Mouse (Mus musculus) G1E-ER4 (cell line): ENCODE data around the gene Pth1r. TPM values are rescaled to one million over a fixed set of nuclear protein-coding genes. Genes with fewer than 3 reads are reported as not detected.

ENCODE experiments used
- GATA1 ChIP-seq: IDR thresholded peaks from one replicate; pipeline ENCODE4 v1.8.0; 2012; ENCODE audit warnings: low read length, inconsistent platforms
- polyA plus RNA-seq: library from polyadenylated mRNA; stranded (reverse); fragments of >175 nt; gene quantifications from 2 replicates; pipeline ENCODE4 v1.2.3, GENCODE M21; 2012

The Pth1r gene
- 0.02 TPM in 1 of 2 replicates, not detected in the other for polyA plus RNA-seq

DNA sequence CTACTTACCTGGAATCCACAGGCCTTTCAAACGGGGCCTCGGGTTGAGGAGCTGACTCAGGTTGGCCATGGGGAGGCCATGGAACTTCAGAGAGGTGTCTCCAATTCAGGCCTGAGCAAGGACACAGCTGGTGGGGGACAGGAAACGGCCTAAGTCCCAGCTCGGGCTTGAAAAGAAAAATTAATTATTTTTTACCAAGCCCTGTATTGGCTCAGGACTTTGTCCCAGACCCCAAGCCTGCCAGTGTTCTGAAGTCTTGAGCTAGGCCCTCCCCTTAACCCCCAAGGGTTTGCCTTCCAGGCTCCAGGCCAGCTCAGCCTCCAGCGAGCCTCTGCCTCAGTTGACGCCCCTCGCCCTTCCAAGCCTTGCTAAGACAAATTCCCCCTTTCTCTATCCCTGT lies at the start of gene Pth1r:
Pth1r (minus strand) TSS at position 185 of the 400 bp plus-strand sequence.
- TF ChIP-seq GATA1: no peak

DNA sequence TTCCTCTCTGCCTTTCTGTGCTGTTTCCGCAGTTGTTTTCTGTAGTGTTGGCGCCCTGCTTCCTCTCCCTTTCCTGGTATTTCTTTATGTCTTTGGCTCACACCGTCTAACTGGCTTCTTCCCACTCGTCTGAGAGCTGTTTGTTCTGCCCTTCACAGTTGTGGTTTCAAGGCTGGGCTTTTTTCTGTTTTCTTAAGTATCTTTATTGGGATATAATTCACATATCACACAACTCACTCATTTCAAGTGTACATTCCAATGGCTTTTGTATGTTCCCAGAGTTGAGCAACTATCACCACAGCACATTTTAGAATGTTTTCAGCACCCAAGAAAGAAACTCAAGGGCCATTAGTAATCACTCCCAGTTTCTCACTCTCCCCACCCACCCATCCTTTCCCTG lies 43.5 kb upstream of the Pth1r start:
- no peak for TF ChIP-seq GATA1

- TF ChIP-seq GATA1: no peak
These were observed 41.2 kb upstream of the Pth1r start for GRCm38 (mm10) chr9:110788169-110788568.

DNA sequence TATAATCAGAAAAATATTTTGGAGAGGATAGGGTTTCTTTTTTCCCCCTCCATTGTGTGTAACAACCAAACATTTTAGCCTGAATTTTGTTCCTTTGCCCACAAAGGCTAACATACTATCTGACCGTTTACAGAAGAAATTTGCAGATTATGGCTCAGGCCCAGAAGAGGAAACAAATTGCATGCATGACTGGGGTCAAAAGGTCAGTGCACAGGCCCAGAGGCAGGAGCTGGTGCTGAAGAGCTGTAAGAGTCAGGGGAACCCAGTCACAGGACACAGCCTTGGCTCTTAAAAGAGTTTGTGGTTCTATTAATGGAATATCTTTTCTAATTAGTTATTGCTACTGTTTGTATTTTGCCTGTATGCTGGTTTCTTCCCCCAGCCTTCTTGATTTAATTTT lies 36.7 kb upstream of the Pth1r start:
- no peak for TF ChIP-seq GATA1

DNA sequence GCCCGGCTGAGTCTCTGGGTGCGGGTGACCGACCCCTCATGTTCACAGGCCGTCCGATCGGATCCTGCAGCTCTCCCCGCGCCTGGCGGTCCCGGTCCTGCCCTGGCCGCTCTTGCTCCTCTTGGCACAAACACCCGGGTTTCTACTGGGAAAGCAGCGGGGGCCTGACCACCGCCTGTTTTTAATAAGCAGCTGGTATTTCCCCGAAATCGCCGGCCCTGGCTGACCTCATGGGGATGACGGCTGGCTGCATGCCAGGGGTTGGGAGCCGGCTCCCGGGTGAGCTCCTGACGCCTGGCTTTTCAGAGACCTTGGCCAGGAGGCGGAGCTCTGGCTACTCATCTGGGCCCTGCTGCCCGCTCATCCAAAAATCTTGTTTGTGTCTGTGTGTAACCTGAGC lies 34.8 kb upstream of the Pth1r start:
- no peak for TF ChIP-seq GATA1

- TF ChIP-seq GATA1: no peak
These were observed 34.3 kb upstream of the Pth1r start for GRCm38 (mm10) chr9:110781256-110781721.

- TF ChIP-seq GATA1: no peak
These were observed 32.4 kb upstream of the Pth1r start for GRCm38 (mm10) chr9:110779242-110779913.

DNA sequence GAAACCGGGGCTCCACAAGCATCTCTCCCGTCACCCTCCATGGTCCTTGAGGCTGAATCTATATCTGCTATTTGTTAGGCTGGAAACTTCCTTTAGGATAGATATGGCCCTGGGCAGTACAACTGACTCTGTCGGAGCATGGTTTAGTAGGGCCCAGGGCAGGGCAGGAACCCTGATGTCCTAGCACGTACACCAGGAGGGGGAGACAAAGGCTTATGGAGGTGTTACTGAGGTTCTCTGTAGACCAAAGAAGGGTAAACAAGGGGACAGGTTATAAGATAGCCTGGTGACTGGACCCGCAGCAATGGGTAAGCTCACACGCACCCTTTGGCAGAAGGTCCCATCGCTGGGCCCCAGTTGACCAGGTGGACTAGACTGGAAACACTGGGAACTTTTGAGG lies 31.6 kb upstream of the Pth1r start:
- TF ChIP-seq GATA1: no peak

DNA sequence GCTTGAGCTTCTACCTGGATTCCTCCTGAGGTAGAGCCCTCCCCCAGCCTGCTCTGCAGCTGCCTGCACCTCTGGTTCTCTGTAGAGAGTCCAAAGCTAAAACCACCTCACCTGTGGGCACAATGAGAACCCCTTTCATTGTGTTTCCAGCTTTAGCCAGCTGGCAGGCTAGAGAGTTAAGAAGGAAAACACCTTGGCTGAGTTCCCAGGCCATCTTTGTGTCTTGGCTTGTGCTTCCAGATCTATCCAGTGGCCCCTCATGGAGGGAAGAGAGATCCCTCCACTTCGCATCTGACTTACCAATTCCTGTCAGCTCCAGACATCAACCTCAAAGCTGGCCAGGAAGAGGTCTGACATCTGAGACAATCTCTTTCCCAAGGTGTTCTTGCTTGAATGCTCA lies 31.2 kb upstream of the Pth1r start:
- no peak for TF ChIP-seq GATA1

DNA sequence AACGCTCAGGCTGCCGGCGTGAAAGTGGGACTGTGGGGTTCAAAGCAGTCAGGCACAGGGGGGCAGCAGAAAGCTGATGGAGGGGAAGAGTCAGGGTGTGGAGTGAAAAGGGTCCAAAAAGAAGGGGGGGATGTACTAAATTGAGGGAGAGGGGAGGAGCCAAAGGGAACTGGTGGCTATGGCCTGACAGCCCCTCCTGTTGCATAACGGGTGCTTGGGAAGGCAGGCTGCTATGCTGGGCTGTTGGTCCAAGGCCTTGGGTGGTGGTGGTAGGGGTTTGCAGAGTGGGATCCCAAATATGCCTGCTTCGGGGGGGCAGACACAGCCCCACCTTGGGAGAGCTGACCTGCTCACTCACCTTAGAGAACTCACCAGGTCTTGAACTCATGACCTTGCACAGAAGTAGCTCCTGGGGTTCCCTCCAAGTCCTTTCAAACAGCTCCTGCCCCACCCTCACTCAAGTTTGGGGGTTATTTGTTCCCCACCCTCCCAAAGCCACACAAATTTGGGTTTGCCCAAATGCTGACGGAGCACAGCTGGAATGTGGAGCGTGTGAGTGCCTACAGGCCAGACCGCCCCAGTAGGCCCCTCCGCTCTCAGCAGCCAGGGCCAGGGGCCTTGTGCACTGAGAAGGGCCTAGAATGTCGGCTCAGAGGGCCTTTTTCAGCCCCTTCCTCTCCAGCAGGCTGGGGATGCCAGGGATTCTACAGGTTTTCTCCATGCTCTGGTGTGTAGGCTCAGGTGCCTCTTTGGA lies 28.5 kb upstream of the Pth1r start:
- TF ChIP-seq GATA1: no peak

DNA sequence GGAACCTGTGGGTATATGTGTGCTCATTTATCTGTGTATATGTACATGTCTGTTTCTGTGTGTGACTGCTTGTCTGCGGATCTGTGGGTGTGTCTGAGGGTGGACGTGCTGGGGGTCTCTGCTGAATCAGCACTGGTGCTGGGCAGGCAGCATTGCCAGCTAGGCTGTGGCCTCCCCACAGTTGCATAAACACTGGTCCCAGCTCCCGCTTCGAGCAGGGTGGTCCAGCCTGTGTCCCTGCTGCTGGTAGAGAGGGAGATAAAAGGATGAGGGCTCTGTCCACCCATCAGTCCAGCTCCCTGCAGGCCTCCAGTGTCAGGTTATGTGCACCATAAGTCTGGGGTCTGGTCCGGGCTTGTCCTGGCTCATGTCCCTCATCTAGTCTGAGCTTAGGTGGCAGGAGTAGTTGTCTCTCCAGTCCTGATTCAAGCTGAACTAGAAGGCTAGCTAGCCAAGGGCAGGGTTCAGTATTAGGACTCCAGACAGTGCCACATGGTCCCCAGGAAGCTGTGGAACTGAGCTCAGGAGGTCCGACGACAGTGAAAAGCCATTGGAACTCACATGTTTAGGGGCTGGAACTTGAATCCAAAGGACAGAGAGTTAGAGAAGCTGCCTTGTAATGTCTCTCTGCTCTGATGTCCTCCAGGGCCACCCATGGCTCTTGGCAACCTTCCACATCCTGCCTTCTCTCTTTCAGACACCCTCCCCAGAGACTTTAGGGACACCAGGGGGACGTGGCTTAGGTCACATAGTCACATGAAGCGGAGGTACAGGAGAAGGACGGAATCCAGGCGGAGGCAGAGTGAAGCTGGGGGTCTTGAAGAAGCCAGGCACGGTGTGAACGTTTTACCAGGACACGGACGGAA lies 27.7 kb upstream of the Pth1r start:
- TF ChIP-seq GATA1: no peak

GRCm38 (mm10) chr9:110772336-110772735 lies 25.4 kb upstream of the Pth1r start:
- no peak for TF ChIP-seq GATA1

DNA sequence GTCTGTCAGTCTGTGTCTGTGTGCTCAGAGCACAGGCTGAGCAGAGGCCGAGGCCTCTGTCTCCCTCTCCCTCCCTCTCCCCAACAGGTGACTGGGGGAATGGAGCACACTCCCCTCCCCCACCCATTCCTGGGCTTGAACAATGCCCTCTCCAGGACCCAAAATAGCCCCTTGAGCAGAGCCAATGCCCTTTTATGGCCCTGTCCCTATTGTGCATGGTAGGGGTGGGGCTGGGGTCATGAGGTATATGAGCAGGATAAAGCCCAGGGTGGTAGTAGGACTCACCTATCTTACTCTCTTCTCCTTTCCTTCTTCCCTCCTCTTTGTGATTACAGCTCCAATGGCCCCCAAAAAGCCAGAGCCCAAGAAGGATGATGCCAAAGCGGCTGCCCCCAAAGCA lies 16.5 kb upstream of the Pth1r start:
- TF ChIP-seq GATA1: no peak

DNA sequence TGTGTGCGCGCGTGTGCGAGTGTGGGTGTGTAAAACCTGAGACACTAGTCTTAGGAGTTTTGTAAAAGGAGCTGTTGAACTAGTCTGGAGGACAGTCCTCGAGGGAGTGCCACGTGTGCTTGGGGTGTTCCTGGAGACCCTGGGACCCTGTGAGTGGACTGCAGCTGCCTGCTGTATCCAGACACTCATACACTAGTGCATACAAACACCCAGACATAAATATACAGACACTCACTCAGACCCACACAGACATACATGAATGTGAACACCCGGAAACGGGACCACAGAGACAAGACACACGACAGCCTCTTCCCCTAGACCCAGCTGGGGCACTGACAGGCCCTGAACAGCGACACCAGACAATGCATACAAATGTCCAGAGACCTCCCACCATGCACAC lies 15.8 kb upstream of the Pth1r start:
- TF ChIP-seq GATA1: no peak

- no peak for TF ChIP-seq GATA1
These were observed 13.9 kb upstream of the Pth1r start for GRCm38 (mm10) chr9:110760886-110761285.

- no peak for TF ChIP-seq GATA1
These were observed 12.3 kb upstream of the Pth1r start for GRCm38 (mm10) chr9:110759265-110759664.
